Mouse (Mus musculus) heart, adult 9 months (tissue): ENCODE results near the gene Egfl8.

Source experiments
- DNase-seq, 2 experiments: peaks; one replicate each; pipeline ENCODE4 v3.0.0; 2022; ENCODE audit warnings: low spot score in 2 of 2

The Egfl8 gene

DNA sequence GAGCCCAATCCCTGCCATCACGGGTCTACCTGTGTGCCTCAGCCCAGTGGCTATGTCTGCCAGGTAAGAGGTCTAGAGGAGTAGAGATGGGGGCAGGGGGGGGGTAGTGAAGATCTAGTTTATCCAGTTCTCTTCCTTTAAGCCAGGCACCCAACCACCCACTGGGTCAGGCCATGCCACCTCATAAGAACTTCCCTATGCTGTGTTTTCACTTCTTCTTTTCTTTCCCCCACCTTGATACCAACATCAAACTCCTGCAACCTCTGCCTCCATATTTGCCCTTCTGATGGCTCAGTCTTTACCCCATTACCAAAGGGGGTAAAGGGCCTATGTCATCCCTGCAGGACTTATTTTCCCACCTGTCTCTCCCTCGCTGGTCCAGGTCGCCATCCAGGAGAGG, 37.7 kb downstream of the Egfl8 start:
- no peak for DNase-seq

DNA sequence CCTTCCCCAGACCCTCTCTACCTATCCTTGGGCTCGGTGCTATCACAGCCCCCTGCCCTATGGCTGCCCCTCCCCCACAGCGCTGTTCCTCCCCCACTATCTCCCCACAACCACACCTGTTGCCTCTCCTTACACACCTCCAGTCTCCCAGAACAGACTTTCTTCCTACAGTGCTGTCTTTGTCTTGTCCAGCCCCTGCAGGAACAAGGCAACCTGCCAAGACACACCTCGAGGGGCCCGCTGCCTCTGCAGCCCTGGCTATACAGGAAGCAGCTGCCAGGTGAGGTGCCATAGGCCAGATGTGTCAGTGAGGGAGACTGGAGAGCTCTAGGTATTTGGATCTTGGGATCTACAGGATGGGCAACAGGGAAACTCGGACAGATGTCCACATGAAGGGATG, 39.2 kb downstream of the Egfl8 start:
- no peak for DNase-seq

DNA sequence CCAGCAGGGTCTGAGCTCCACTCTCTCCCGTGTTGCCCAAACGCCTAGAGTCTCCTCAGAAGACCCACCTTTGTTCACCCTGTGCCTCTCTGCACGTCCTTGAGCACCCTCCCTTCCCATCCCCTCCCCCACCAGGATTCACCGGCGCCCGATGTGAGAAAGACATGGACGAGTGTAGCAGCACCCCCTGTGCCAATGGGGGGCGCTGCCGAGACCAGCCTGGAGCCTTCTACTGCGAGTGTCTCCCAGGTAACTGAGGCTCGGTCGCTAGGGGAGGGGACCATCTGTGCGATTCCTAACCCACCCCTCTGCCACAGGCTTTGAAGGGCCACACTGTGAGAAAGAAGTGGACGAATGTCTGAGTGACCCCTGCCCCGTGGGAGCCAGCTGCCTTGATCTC, 43.4 kb downstream of the Egfl8 start:
- no peak for DNase-seq

DNA sequence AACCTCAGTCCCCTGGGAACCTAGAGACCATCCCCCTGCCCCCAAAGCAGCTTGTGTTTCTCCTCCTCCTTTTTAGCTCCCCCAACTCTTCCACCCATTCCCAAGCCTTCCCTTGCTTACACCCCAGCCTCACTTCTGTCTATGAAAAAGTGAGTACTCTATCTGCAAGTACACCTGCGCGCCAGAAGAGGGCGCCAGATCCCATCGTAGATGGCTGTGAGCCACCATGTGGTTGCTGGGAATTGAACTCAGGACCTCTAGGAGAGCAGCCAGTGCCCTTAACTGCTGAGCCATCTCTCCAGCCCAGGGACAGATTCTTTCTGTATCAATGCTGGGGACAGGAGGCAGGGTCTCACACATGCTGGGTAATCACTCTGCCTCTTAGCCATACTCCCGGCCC, 43.9 kb downstream of the Egfl8 start:
- no peak for DNase-seq

DNA sequence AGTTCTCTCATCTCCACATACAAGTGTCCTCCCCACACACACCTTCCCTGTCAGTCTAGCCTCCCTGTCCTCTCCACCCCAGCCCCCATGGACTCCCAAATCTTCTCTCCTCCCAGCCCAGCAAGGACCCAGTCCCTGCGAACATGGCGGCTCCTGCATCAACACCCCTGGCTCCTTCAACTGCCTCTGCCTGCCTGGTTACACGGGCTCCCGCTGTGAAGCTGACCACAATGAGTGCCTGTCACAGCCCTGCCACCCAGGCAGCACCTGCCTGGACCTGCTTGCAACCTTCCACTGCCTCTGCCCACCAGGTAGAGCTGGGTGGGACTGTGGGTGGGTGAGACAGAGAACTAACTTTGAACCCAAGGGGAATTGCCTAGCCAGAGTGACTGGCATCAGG, 45.9 kb downstream of the Egfl8 start:
- no peak for DNase-seq

DNA sequence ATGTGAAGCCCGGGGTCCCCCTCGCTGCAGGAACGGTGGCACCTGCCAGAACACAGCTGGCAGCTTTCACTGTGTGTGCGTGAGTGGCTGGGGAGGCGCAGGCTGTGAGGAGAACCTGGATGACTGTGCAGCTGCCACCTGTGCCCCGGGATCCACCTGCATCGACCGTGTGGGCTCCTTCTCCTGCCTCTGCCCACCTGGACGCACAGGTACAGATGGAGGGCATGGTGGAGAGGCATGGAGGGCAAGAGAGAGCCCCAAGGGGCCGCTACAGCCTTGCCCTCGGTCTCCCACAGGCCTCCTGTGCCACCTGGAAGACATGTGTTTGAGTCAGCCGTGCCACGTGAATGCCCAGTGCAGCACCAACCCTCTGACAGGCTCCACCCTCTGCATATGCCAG, 47.4 kb downstream of the Egfl8 start:
- no peak for DNase-seq

DNA sequence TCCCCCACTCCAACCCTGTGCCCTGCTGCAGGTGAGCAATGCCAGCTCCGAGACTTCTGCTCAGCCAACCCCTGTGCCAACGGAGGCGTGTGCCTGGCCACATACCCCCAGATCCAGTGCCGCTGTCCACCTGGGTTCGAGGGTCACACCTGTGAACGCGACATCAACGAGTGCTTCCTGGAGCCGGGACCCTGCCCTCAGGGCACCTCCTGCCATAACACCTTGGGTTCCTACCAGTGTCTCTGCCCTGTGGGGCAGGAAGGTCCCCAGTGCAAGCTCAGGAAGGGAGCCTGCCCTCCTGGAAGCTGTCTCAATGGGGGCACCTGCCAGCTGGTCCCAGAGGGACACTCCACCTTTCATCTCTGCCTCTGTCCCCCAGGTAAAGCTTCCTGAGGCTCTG, 48.5 kb downstream of the Egfl8 start:
- DNase-seq: no peak

DNA sequence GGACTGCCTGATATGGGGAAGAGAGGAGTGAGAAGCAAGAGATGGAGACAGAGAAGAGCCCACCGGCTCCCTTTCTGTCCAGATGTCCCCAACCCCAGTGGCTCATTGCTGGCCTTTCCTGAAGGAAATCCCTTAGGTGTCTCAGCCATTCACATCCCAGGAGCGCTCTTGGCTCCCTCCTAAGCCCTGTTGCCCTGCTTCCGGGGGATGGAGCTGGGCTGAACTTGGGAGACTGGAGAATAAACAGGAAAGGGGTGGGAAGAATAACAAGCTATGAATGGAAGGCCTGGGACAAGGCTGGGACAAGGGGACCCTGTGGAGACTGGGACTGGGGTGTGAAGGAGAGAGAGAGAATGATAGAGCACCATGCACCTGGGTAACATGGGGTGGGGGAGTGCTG, 51.0 kb downstream of the Egfl8 start:
- DNase-seq: peak; percentile 67 to 86

DNA sequence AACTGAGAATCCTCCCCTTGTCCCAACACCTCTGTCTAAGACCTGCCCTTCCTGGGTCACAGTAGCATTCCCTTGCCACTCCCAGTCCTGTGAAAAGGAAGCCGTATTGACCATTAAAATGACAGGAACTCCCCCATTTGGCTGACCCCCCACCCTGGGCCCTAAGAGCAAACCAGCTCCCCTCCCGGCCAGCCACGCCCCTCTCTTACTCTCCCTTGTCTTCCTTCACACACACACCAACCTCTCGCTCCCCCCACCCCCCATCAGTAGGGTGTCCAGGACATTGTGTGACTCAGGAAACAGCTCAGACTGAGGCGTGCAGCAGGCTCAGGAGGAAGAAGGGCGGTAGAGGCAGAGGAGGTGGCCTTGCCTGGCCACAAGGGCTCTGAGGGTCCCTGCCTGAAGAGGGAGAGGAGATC, 51.8 kb downstream of the Egfl8 start, which contains the start of gene Notch4:
Notch4 (plus strand) TSS at position 266 of the 419 bp plus-strand sequence.
- DNase-seq: peak; percentile 69 to 85

DNA sequence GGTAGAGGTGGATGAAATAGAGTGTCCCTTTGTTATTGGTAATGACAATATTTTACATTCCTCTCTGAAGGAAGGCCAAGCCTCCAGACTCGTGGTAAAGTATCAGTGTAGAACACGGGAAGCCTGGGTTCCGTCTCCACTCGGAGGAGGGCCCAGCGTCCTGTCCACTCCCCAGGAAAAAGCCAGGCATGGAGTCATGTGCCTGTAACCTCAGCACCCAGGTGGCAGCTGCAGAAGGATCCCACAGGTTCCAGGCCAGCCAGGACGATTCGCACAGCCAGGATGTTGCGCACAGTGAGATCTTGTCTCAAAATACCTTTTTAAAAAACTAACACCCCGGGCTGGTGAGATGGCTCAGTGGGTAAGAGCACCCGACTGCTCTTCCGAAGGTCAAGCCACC, 52.4 kb downstream of the Egfl8 start:
- no peak for DNase-seq
